Mouse (Mus musculus) liver, postnatal 0 days (tissue): ENCODE measurements at regions not wholly inside any gene's neighbourhood (a gene's known extent, or its start where the extent isn't known, plus 50 kb on each side); places are given as distances from the start of the nearest gene placed in this dataset.

ENCODE experiments used
- CTCF ChIP-seq: sonication (generic); IDR thresholded peaks from 2 replicates; pipeline ENCODE4 v1.5.1; 2016; ENCODE audit warnings: antibody characterized with exemption, low read depth
- EP300 ChIP-seq: IDR thresholded peaks from 2 replicates; pipeline ENCODE4 v1.6.1; 2016; ENCODE audit warnings: antibody characterized with exemption, low read depth, mild to moderate bottlenecking

GRCm38 (mm10) chr3:39115441-39115840 is 228.7 kb downstream of the Fat4 start:
- TF ChIP-seq CTCF = no peak
- TF ChIP-seq EP300 = no peak
